Mouse (Mus musculus): ENCODE results near the gene Grb10.

GRCm38 (mm10) chr11:11966220-11966619 lies 72.3 kb downstream of the Grb10 start:
- TF ChIP-seq CTCF (IDR thresholded peaks at IDR 0.05; ENCODE audit: borderline replicate concordance, insufficient read depth, low read length) (no peak), POLR2A (IDR thresholded peaks at IDR 0.05; ENCODE audit: low read depth, low read length) (no peak)
